ENCODE assay signal across 28 mouse cellular contexts in genomic region chr6:134292404-134292803, GRCm38 (mm10).
DNase-seq lines count a peak whose midpoint lies in the region; ATAC-seq and TF ChIP-seq lines count a peak whose summit lies in the region.
"Had no signal": no experiment of that assay in that cellular context is flagged by ENCODE, and none has a peak within 500 bp of the region (broad histone marks: within the 10 kb centered on the region; RNA-seq: fewer than 3 reads in every experiment).

No protein-coding gene starts in this region.

- H3K27ac ChIP-seq in intestine, embryonic 14.5 days (ENCODE audit: low read depth): no peak overlapping the region
- no peak overlapping the region for H3K27ac ChIP-seq in intestine, postnatal 0 days (ENCODE audit: low read depth, low read length)
- H3K27ac ChIP-seq in stomach, embryonic 14.5 days (ENCODE audit: low read length): no peak overlapping the region
- H3K27ac ChIP-seq in stomach, postnatal 0 days (replicated peaks): no peak overlapping the region
- no peak overlapping the region for H3K27ac ChIP-seq in intestine, embryonic 16.5 days (ENCODE audit: low read length)
- no peak overlapping the region for H3K27ac ChIP-seq in stomach, embryonic 16.5 days (ENCODE audit: low read length)
- H3K27ac ChIP-seq in midbrain, embryonic 13.5 days: no peak overlapping the region
- H3K27ac ChIP-seq: embryonic facial prominence, embryonic 13.5 days; embryonic facial prominence, embryonic 15.5 days; forebrain, embryonic 10.5 days; forebrain, embryonic 12.5 days had no signal

- 74% methylated on average over 5 of the region's 5 CpGs for WGBS in intestine, embryonic 14.5 days
- WGBS in intestine, postnatal 0 days: 51% methylated on average over 5 of the region's 5 CpGs
- WGBS in stomach, embryonic 14.5 days: 78% methylated on average over 5 of the region's 5 CpGs
- WGBS in stomach, postnatal 0 days: 68% methylated on average over 5 of the region's 5 CpGs
- 64% methylated on average over 5 of the region's 5 CpGs for WGBS in intestine, embryonic 16.5 days
- WGBS in stomach, embryonic 16.5 days: 68% methylated on average over 5 of the region's 5 CpGs
- WGBS in midbrain, embryonic 13.5 days: 87% methylated on average over 5 of the region's 5 CpGs

- H3K36me3 ChIP-seq in intestine, embryonic 14.5 days (ENCODE audit: control insufficient read depth, insufficient read depth, low read length): no peaks in the 10 kb centered on the region
- no peaks in the 10 kb centered on the region for H3K36me3 ChIP-seq in intestine, postnatal 0 days (ENCODE audit: control insufficient read depth, insufficient read depth)
- H3K36me3 ChIP-seq in stomach, embryonic 14.5 days (ENCODE audit: control insufficient read depth, insufficient read depth, low read length): no peaks in the 10 kb centered on the region
- no peaks in the 10 kb centered on the region for H3K36me3 ChIP-seq in stomach, postnatal 0 days (ENCODE audit: control insufficient read depth, insufficient read depth, low read length)
- H3K36me3 ChIP-seq in intestine, embryonic 16.5 days (ENCODE audit: control insufficient read depth, insufficient read depth, low read length): no peaks in the 10 kb centered on the region
- no peaks in the 10 kb centered on the region for H3K36me3 ChIP-seq in stomach, embryonic 16.5 days (ENCODE audit: control insufficient read depth, insufficient read depth, low read length)
- no peaks in the 10 kb centered on the region for H3K36me3 ChIP-seq in midbrain, embryonic 13.5 days
- H3K36me3 ChIP-seq: embryonic facial prominence, embryonic 13.5 days; embryonic facial prominence, embryonic 15.5 days; forebrain, embryonic 10.5 days; forebrain, embryonic 12.5 days; G1E had no signal

- H3K4me1 ChIP-seq in intestine, embryonic 14.5 days (replicated peaks; ENCODE audit: control insufficient read depth, insufficient read depth, low read length): no peaks in the 10 kb centered on the region
- H3K4me1 ChIP-seq in intestine, postnatal 0 days (replicated peaks; ENCODE audit: control insufficient read depth, insufficient read depth, low read length): no peaks in the 10 kb centered on the region
- no peaks in the 10 kb centered on the region for H3K4me1 ChIP-seq in stomach, embryonic 14.5 days (ENCODE audit: control insufficient read depth, insufficient read depth, low read length)
- no peaks in the 10 kb centered on the region for H3K4me1 ChIP-seq in stomach, postnatal 0 days (replicated peaks; ENCODE audit: control insufficient read depth, insufficient read depth)
- peaks cover 2% of the 10 kb centered on the region; the same call in 1 of the 2 replicates for H3K4me1 ChIP-seq in intestine, embryonic 16.5 days (ENCODE audit: control insufficient read depth, insufficient read depth, low read length)
- no peaks in the 10 kb centered on the region for H3K4me1 ChIP-seq in stomach, embryonic 16.5 days (ENCODE audit: control insufficient read depth, insufficient read depth, low read length)
- H3K4me1 ChIP-seq in midbrain, embryonic 13.5 days (replicated peaks): 0 out of 2 replicates have a peak, but pooled peaks cover 2% of the 10 kb centered on the region
- H3K4me1 ChIP-seq: forebrain, embryonic 12.5 days had no signal

- H3K9ac ChIP-seq in intestine, embryonic 14.5 days (ENCODE audit: low read length): no peak overlapping the region
- H3K9ac ChIP-seq in intestine, postnatal 0 days (ENCODE audit: low read depth, low read length): no peak overlapping the region
- H3K9ac ChIP-seq in stomach, embryonic 14.5 days (replicated peaks; ENCODE audit: low read depth, low read length): no peak overlapping the region
- H3K9ac ChIP-seq in stomach, postnatal 0 days (ENCODE audit: low read length): no peak overlapping the region
- no peak overlapping the region for H3K9ac ChIP-seq in intestine, embryonic 16.5 days (ENCODE audit: low read depth, low read length)
- no peak overlapping the region for H3K9ac ChIP-seq in stomach, embryonic 16.5 days (ENCODE audit: low read length)
- H3K9ac ChIP-seq in midbrain, embryonic 13.5 days (replicated peaks): no peak overlapping the region
- H3K9ac ChIP-seq: embryonic facial prominence, embryonic 13.5 days; embryonic facial prominence, embryonic 15.5 days; forebrain, embryonic 12.5 days had no signal

- no peaks in the 10 kb centered on the region for H3K27me3 ChIP-seq in intestine, embryonic 14.5 days (replicated peaks; ENCODE audit: control insufficient read depth, insufficient read depth, low read length)
- no peaks in the 10 kb centered on the region for H3K27me3 ChIP-seq in intestine, postnatal 0 days (replicated peaks; ENCODE audit: control insufficient read depth, insufficient read depth, low read length)
- H3K27me3 ChIP-seq in stomach, embryonic 14.5 days (ENCODE audit: control insufficient read depth, insufficient read depth, low read length): no peaks in the 10 kb centered on the region
- no peaks in the 10 kb centered on the region for H3K27me3 ChIP-seq in stomach, postnatal 0 days (ENCODE audit: control insufficient read depth, insufficient read depth, low read length)
- H3K27me3 ChIP-seq in intestine, embryonic 16.5 days (replicated peaks; ENCODE audit: control insufficient read depth, insufficient read depth, low read length): no peaks in the 10 kb centered on the region
- no peaks in the 10 kb centered on the region for H3K27me3 ChIP-seq in stomach, embryonic 16.5 days (ENCODE audit: control insufficient read depth, insufficient read depth, low read length)
- no peaks in the 10 kb centered on the region for H3K27me3 ChIP-seq in midbrain, embryonic 13.5 days
- H3K27me3 ChIP-seq: CH12.LX; embryonic facial prominence, embryonic 13.5 days; embryonic facial prominence, embryonic 15.5 days; forebrain, embryonic 12.5 days had no signal

- TF ChIP-seq CTCF in intestine, postnatal 0 days (IDR thresholded peaks at IDR 0.05; ENCODE audit: low read depth): no peak
- no peak for TF ChIP-seq CTCF in stomach, postnatal 0 days (IDR thresholded peaks at IDR 0.05; ENCODE audit: low read depth)

- H3K4me3 ChIP-seq in intestine, embryonic 14.5 days (ENCODE audit: low read depth, low read length): no peak overlapping the region
- H3K4me3 ChIP-seq in intestine, postnatal 0 days (ENCODE audit: low read depth, low read length): no peak overlapping the region
- H3K4me3 ChIP-seq in stomach, embryonic 14.5 days (ENCODE audit: low read depth, low read length): no peak overlapping the region
- no peak overlapping the region for H3K4me3 ChIP-seq in stomach, postnatal 0 days (ENCODE audit: low read depth, low read length)
- H3K4me3 ChIP-seq in intestine, embryonic 16.5 days (ENCODE audit: low read length): no peak overlapping the region
- H3K4me3 ChIP-seq in stomach, embryonic 16.5 days (replicated peaks; ENCODE audit: low read length): no peak overlapping the region
- H3K4me3 ChIP-seq in midbrain, embryonic 13.5 days (replicated peaks): no peak overlapping the region
- H3K4me3 ChIP-seq: embryonic facial prominence, embryonic 13.5 days; embryonic facial prominence, embryonic 15.5 days; erythroblast, embryonic 14.5 days; forebrain, embryonic 10.5 days; forebrain, embryonic 12.5 days had no signal

- H3K9me3 ChIP-seq in intestine, embryonic 14.5 days (ENCODE audit: control insufficient read depth, low read length): no peaks in the 10 kb centered on the region
- no peaks in the 10 kb centered on the region for H3K9me3 ChIP-seq in intestine, postnatal 0 days (ENCODE audit: control insufficient read depth)
- no peaks in the 10 kb centered on the region for H3K9me3 ChIP-seq in stomach, embryonic 14.5 days (ENCODE audit: control insufficient read depth, low read depth, low read length)
- H3K9me3 ChIP-seq in stomach, postnatal 0 days (ENCODE audit: control insufficient read depth, low read length): no peaks in the 10 kb centered on the region
- H3K9me3 ChIP-seq in intestine, embryonic 16.5 days (ENCODE audit: control insufficient read depth, low read length): no peaks in the 10 kb centered on the region
- H3K9me3 ChIP-seq in stomach, embryonic 16.5 days (replicated peaks; ENCODE audit: control insufficient read depth, low read length): no peaks in the 10 kb centered on the region
- no peaks in the 10 kb centered on the region for H3K9me3 ChIP-seq in midbrain, embryonic 13.5 days
- H3K9me3 ChIP-seq: embryonic facial prominence, embryonic 13.5 days; embryonic facial prominence, embryonic 15.5 days; forebrain, embryonic 10.5 days; forebrain, embryonic 12.5 days; G1E had no signal

- TF ChIP-seq EP300 in stomach, postnatal 0 days (optimal IDR thresholded peaks at IDR 0.05): no peak

- peak; percentile 49; the same call in 1 of the 2 replicates for ATAC-seq in intestine, embryonic 14.5 days (replicated peaks; ENCODE audit: low FRiP score, low TSS enrichment, low read depth)
- no peak for ATAC-seq in intestine, postnatal 0 days
- ATAC-seq in stomach, embryonic 14.5 days (ENCODE audit: insufficient number of reproducible peaks, insufficient read depth, low FRiP score, low read depth): peak; percentile 70; the same call in 1 of the 2 replicates
- ATAC-seq in stomach, postnatal 0 days (ENCODE audit: low FRiP score, low TSS enrichment): no peak
- ATAC-seq in intestine, embryonic 16.5 days: peak; percentile 58
- peak; percentile 80; the same call in 1 of the 2 replicates for ATAC-seq in stomach, embryonic 16.5 days (ENCODE audit: insufficient read depth, low FRiP score)
- no peak for ATAC-seq in midbrain, embryonic 13.5 days
- ATAC-seq: CD4-positive, CD25-positive, alpha-beta regulatory T cell, adult 4 months; forebrain, embryonic 14.5 days had no signal

- no peak overlapping the region for H3K4me2 ChIP-seq in intestine, embryonic 14.5 days (ENCODE audit: low read length)
- no peak overlapping the region for H3K4me2 ChIP-seq in intestine, postnatal 0 days (replicated peaks; ENCODE audit: low read depth)
- no peak overlapping the region for H3K4me2 ChIP-seq in stomach, embryonic 14.5 days (replicated peaks; ENCODE audit: low read depth, low read length)
- H3K4me2 ChIP-seq in stomach, postnatal 0 days (replicated peaks; ENCODE audit: low read depth): no peak overlapping the region
- no peak overlapping the region for H3K4me2 ChIP-seq in intestine, embryonic 16.5 days (ENCODE audit: low read depth, low read length)
- H3K4me2 ChIP-seq in stomach, embryonic 16.5 days (ENCODE audit: low read depth, low read length): no peak overlapping the region
- H3K4me2 ChIP-seq in midbrain, embryonic 13.5 days (replicated peaks): no peak overlapping the region
- H3K4me2 ChIP-seq: embryonic facial prominence, embryonic 13.5 days; embryonic facial prominence, embryonic 15.5 days; forebrain, embryonic 12.5 days had no signal

- no peak for DNase-seq in intestine, embryonic 14.5 days (ENCODE audit: low spot score)
- no peak for DNase-seq in stomach, postnatal 0 days (ENCODE audit: low spot score)
- DNase-seq in thymus, postnatal 25 days: no peak
- DNase-seq: adrenal gland, adult 2 months; adrenal gland, postnatal 10 days; adrenal gland, postnatal 25 days; B cell, adult 2 months; cerebellum, adult 11 months; cerebellum, adult 18-20 months; cerebellum, adult 8-10 months; cerebellum, adult 9-11 months; cerebellum, postnatal 14 days; cerebellum, postnatal 36 days; embryo, embryonic 11 days had no signal

Comparison
In these comparisons a context has a peak if more than half of its experiments do, and no peak if none do; other contexts are left out.
1. ATAC-seq: peak in intestine, embryonic 14.5 days (single experiment), stomach, embryonic 14.5 days (single experiment), intestine, embryonic 16.5 days (single experiment) and stomach, embryonic 16.5 days (single experiment); none in intestine, postnatal 0 days (single experiment), stomach, postnatal 0 days (single experiment) and midbrain, embryonic 13.5 days (single experiment).